Mouse (Mus musculus) stomach, postnatal 0 days (tissue): ENCODE measurements around the gene Ndufc1. TPM values are rescaled to one million over a fixed set of nuclear protein-coding genes. Genes with fewer than 3 reads are reported as not detected.
A peak's percentile ranks its signal among the peaks of the same experiment; 100 is the strongest.
"Not testable (repeated sequence)": the region's sequence is repeated elsewhere in the genome, so short reads cannot be mapped to it uniquely, and the experiment has no call there.

ENCODE experiments used
- ATAC-seq: fragments of 200-750 bp; cut with Nextera tagmentation; 2 replicates; pipeline ENCODE4 v1.8.0; 2017; ENCODE audit not compliant: low FRiP score, low TSS enrichment
- DNase-seq: peaks from one replicate; pipeline ENCODE4 v3.0.0-alpha.2; 2016; ENCODE audit warnings: low spot score
- H3K27ac ChIP-seq: fragments of 300-500 bp; sonication (generic); replicated peaks from 2 replicates; pipeline ENCODE4 v1.5.1; 2014; ENCODE audit warnings: mild to moderate bottlenecking, control low read depth
- H3K27me3 ChIP-seq: fragments of 300-500 bp; sonication (generic); 2 replicates; pipeline ENCODE4 v1.6.1; 2014; ENCODE audit warnings: low read length; ENCODE audit not compliant: control insufficient read depth, insufficient read depth
- H3K36me3 ChIP-seq: fragments of 300-500 bp; sonication (generic); 2 replicates; pipeline ENCODE4 v1.6.1; 2014; ENCODE audit warnings: low read length, mixed read lengths; ENCODE audit not compliant: control insufficient read depth, insufficient read depth
- H3K4me1 ChIP-seq: fragments of 300-500 bp; sonication (generic); replicated peaks from 2 replicates; pipeline ENCODE4 v1.6.1; 2014; ENCODE audit warnings: antibody characterized with exemption; ENCODE audit not compliant: control insufficient read depth, insufficient read depth
- H3K4me2 ChIP-seq: fragments of 300-500 bp; sonication (generic); replicated peaks from 2 replicates; pipeline ENCODE4 v1.6.1; 2014; ENCODE audit warnings: low read depth, mild to moderate bottlenecking, control low read depth, moderate library complexity
- H3K4me3 ChIP-seq: fragments of 300-500 bp; sonication (generic); 2 replicates; pipeline ENCODE4 v1.5.1; 2014; ENCODE audit warnings: low read depth, low read length, control low read depth
- H3K9ac ChIP-seq: fragments of 300-500 bp; sonication (generic); 2 replicates; pipeline ENCODE4 v1.6.1; 2014; ENCODE audit warnings: mild to moderate bottlenecking, low read length, control low read depth, mixed read lengths
- H3K9me3 ChIP-seq: fragments of 300-500 bp; sonication (generic); 2 replicates; pipeline ENCODE4 v1.6.1; 2016; ENCODE audit warnings: low read length; ENCODE audit not compliant: control insufficient read depth
- CTCF ChIP-seq: IDR thresholded peaks from 2 replicates; pipeline ENCODE4 v1.5.1; 2016; ENCODE audit warnings: antibody characterized with exemption, low read depth, mild to moderate bottlenecking, moderate library complexity
- EP300 ChIP-seq: optimal IDR thresholded peaks from 2 replicates; pipeline ENCODE3; 2016; ENCODE audit warnings: antibody characterized with exemption
- WGBS: fragments of 180-500 bp; shearing (Covaris S2); extraction: QIAGEN DNeasy Blood & Tissue Kit; methylation state at CpG from one replicate; pipeline ENCODE4 v1.1.7; 2014; 5-methylcytosine and 5-hydroxymethylcytosine counted together
- polyA plus RNA-seq: library from polyadenylated mRNA; unstranded; fragments of >200 nt; fragmentation: Nextera tagmentation; extraction: Ambion mirVana; gene quantifications from 2 replicates; pipeline ENCODE4 v1.2.1, GENCODE M21; 2015

Gene Ndufc1
- polyA plus RNA-seq, 1 experiment from 2014 or later: 979 TPM

GRCm38 (mm10) chr3:51394881-51395280 is 13.9 kb downstream of the Ndufc1 start:
- Histone ChIP-seq H3K4me1 (no peaks in the 10 kb centered on the region; the same call in 1 of the 2 replicates), H3K4me3 (no peak overlapping the region), H3K27me3 (no peaks in the 10 kb centered on the region), H3K9me3 (no peaks in the 10 kb centered on the region), H3K27ac (no peak overlapping the region), H3K4me2 (no peak overlapping the region), H3K9ac (no peak overlapping the region), H3K36me3 (no peaks in the 10 kb centered on the region)
- TF ChIP-seq CTCF: no peak
- no peak for TF ChIP-seq EP300
- ATAC-seq: no peak
- DNase-seq: no peak
- 84% methylated on average over 3 of the region's 3 CpGs for WGBS

GRCm38 (mm10) chr3:51393651-51394050 is 15.1 kb downstream of the Ndufc1 start:
- no peak overlapping the region for H3K27ac ChIP-seq
- no peak overlapping the region for H3K4me3 ChIP-seq
- H3K9me3 ChIP-seq: no peaks in the 10 kb centered on the region
- H3K4me2 ChIP-seq: no peak overlapping the region
- ATAC-seq (no peak), DNase-seq (no peak)
- H3K4me1 ChIP-seq: no peaks in the 10 kb centered on the region; the same call in 1 of the 2 replicates
- no peaks in the 10 kb centered on the region for H3K36me3 ChIP-seq
- H3K9ac ChIP-seq: no peak overlapping the region
- TF ChIP-seq EP300 (no peak), CTCF (no peak)
- WGBS: 88% methylated on average over 2 of the region's 2 CpGs
- no peaks in the 10 kb centered on the region for H3K27me3 ChIP-seq

GRCm38 (mm10) chr3:51393018-51393417 is 15.8 kb downstream of the Ndufc1 start:
- 94% methylated on average over 3 of the region's 3 CpGs for WGBS
- not testable (repeated sequence) for H3K4me2 ChIP-seq, H3K27ac ChIP-seq, H3K9ac ChIP-seq, DNase-seq, H3K4me3 ChIP-seq, ATAC-seq, H3K36me3 ChIP-seq, H3K4me1 ChIP-seq, H3K9me3 ChIP-seq, H3K27me3 ChIP-seq

DNA sequence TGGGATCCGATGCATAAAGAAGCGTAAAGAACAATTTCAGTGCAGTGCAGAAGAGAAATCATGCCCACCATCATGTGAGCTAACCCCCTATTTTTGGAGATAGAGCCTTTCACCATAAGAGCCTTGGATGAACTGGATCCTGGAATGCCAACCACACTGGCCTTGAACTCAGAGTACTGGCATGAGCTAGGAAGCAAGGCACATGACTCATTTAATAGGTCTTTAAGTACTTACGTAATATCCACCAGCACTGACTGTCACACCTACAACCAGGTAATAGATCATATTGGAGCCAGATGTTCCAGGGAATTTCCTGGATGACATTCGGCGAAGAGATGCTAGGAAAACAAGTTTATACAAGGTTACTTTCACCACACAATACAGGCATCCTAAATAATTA is 17.2 kb downstream of the Ndufc1 start:
- WGBS: 82% methylated on average over 5 of the region's 5 CpGs
- H3K4me1 ChIP-seq: no peaks in the 10 kb centered on the region; the same call in 1 of the 2 replicates
- no peaks in the 10 kb centered on the region for H3K9me3 ChIP-seq
- no peak overlapping the region for H3K4me3 ChIP-seq
- H3K36me3 ChIP-seq: no peaks in the 10 kb centered on the region
- H3K27ac ChIP-seq: no peak overlapping the region
- DNase-seq (no peak), ATAC-seq (no peak)
- TF ChIP-seq CTCF (no peak), EP300 (no peak)
- no peak overlapping the region for H3K9ac ChIP-seq
- no peak overlapping the region for H3K4me2 ChIP-seq
- no peaks in the 10 kb centered on the region for H3K27me3 ChIP-seq

- H3K4me2 ChIP-seq: no peak overlapping the region
- H3K27me3 ChIP-seq: no peaks in the 10 kb centered on the region
- no peak for TF ChIP-seq CTCF
- no peak for TF ChIP-seq EP300
- no peaks in the 10 kb centered on the region for H3K9me3 ChIP-seq
- no peaks in the 10 kb centered on the region for H3K36me3 ChIP-seq
- H3K27ac ChIP-seq: no peak overlapping the region
- DNase-seq (no peak), ATAC-seq (no peak)
- H3K4me1 ChIP-seq: no peaks in the 10 kb centered on the region; the same call in 1 of the 2 replicates
- WGBS: 64% methylated on average over 5 of the region's 5 CpGs
- no peak overlapping the region for H3K9ac ChIP-seq
- H3K4me3 ChIP-seq: no peak overlapping the region
Observed at GRCm38 (mm10) chr3:51391095-51391494, 17.7 kb downstream of the Ndufc1 start.

DNA sequence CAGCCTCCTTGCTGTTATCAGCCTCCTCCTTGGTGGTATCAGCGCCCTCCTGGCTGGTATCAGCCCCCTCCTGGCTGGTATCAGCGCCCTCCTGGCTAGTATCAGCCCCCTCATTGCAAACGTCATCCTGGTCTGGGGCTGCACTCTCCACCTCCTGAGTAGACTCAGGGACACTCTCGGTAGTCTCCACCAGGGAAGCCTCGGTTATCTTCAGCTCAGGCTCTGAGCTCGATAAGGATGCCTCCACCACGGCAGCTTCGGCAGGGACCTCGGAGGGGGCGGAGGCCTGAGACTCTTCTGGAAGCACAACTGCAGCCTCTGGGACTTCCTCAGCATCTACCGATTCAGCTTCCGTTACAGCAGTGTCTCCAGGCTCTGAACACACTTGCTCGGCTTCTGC is 19.9 kb downstream of the Ndufc1 start:
- DNase-seq: no peak
- Histone ChIP-seq H3K4me1 (no peaks in the 10 kb centered on the region; the same call in 1 of the 2 replicates), H3K27me3 (no peaks in the 10 kb centered on the region), H3K4me2 (peak overlapping the region; percentile 23), H3K9me3 (no peaks in the 10 kb centered on the region), H3K9ac (no peak overlapping the region), H3K4me3 (no peak overlapping the region), H3K27ac (no peak overlapping the region), H3K36me3 (no peaks in the 10 kb centered on the region)
- 9% methylated on average over 13 of the region's 13 CpGs for WGBS
- ATAC-seq: no peak
- TF ChIP-seq EP300 (no peak), CTCF (no peak)
